Mouse (Mus musculus): ENCODE data around the gene Ppfibp1. TPM values are rescaled to one million over a fixed set of nuclear protein-coding genes. Genes with fewer than 3 reads are reported as not detected.

The Ppfibp1 gene
- total and polyA plus RNA-seq, 2 experiments = 6.9 to 20.8 TPM

DNA sequence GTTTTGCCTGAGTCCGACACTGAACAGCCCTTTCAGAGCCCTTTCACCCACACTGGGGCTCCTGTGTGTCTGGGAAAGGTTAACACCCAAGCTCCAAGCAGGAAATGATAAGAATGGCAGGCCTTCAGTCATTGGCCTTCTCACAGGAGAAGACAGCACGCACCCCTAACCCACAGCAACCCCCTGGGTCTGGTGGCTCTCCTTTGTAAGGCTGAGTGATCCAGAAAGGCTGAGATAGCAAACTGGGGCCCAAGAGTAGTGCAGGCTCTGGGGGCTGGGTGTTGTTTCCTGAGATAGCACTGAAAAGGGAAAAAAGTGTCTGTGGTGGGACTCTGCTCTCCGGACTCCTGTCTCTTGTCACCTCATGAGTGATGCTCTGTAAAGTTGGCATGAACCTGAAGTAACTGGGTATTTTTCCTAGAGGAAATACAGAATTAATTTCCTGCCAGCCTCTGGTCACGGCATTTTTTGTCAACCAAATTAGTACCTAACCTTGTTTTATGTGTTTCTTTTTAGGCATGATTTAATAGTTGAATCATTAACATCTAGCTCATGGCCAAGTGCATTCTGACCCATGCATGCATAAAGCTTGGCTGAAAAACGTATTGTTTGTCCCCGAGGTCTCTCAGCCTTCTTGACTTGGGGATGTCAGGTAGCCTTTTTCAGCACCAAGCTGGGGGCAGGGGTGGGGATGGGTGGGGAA is 58.2 kb downstream of the Ppfibp1 start:
- Histone ChIP-seq H3K36me3 (ENCODE audit: control insufficient read depth, insufficient read depth, low read length) (no peaks in the 10 kb centered on the region), H3K4me3 (ENCODE audit: insufficient read depth, low read depth, low read length) (no peak overlapping the region), H3K27me3 (ENCODE audit: control insufficient read depth, insufficient read depth, low read length) (no peaks in the 10 kb centered on the region), H3K27ac (replicated peaks; ENCODE audit: insufficient read depth, low read depth, low read length) (peak overlapping the region; percentile 19; the same call in 1 of the 2 replicates), H3K4me1 (ENCODE audit: control insufficient read depth, insufficient read depth, low read length) (peaks cover 27% of the 10 kb centered on the region), H3K79me2 (ENCODE audit: control insufficient read depth, insufficient read depth, low read length) (peaks cover 3% of the 10 kb centered on the region; the same call in 1 of the 2 replicates), H3K9ac (ENCODE audit: low read depth, low read length) (no peak overlapping the region)
- TF ChIP-seq POLR2A (IDR thresholded peaks at IDR 0.05; ENCODE audit: extremely low read depth, insufficient read depth, low read length) (no peak), CTCF (IDR thresholded peaks at IDR 0.05; ENCODE audit: low read depth, low read length) (no peak)
- WGBS = 48% methylated on average over 6 of the region's 6 CpGs
- DNase-seq (ENCODE audit: extremely low read depth, low read depth, low spot score) = peak; percentile 68

DNA sequence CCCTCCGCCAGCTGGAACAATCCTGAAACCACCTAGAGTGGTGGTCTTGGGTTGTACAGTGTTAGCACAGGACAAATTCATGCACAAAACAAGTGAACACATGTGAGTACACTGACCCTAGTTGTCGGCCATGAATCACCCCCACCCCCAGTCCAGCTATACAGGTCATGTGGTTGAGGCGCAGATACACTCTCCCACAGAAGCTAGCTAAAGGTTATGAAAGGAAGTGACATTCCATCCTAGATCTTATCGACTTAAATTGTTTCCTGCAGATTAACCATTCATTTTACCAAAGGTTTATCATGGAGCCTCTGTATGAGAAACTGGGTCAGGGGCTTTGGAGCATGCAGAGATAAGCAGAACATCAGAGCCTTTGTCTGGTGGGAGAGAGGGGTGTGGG is 58.9 kb downstream of the Ppfibp1 start:
- Histone ChIP-seq H3K79me2 (ENCODE audit: control insufficient read depth, insufficient read depth, low read length) (peaks cover 5% of the 10 kb centered on the region; the same call in 1 of the 2 replicates), H3K4me1 (ENCODE audit: control insufficient read depth, insufficient read depth, low read length) (peaks cover 24% of the 10 kb centered on the region), H3K36me3 (ENCODE audit: control insufficient read depth, insufficient read depth, low read length) (no peaks in the 10 kb centered on the region), H3K27me3 (ENCODE audit: control insufficient read depth, insufficient read depth, low read length) (no peaks in the 10 kb centered on the region), H3K27ac (replicated peaks; ENCODE audit: insufficient read depth, low read depth, low read length) (no peak overlapping the region), H3K9ac (ENCODE audit: low read depth, low read length) (no peak overlapping the region), H3K4me3 (ENCODE audit: insufficient read depth, low read depth, low read length) (no peak overlapping the region)
- no peak for DNase-seq (ENCODE audit: extremely low read depth, low read depth, low spot score)
- WGBS = 68% methylated on average over 4 of the region's 4 CpGs
- TF ChIP-seq POLR2A (IDR thresholded peaks at IDR 0.05; ENCODE audit: extremely low read depth, insufficient read depth, low read length) = no peak
- TF ChIP-seq CTCF (IDR thresholded peaks at IDR 0.05; ENCODE audit: low read depth, low read length) = no peak

DNA sequence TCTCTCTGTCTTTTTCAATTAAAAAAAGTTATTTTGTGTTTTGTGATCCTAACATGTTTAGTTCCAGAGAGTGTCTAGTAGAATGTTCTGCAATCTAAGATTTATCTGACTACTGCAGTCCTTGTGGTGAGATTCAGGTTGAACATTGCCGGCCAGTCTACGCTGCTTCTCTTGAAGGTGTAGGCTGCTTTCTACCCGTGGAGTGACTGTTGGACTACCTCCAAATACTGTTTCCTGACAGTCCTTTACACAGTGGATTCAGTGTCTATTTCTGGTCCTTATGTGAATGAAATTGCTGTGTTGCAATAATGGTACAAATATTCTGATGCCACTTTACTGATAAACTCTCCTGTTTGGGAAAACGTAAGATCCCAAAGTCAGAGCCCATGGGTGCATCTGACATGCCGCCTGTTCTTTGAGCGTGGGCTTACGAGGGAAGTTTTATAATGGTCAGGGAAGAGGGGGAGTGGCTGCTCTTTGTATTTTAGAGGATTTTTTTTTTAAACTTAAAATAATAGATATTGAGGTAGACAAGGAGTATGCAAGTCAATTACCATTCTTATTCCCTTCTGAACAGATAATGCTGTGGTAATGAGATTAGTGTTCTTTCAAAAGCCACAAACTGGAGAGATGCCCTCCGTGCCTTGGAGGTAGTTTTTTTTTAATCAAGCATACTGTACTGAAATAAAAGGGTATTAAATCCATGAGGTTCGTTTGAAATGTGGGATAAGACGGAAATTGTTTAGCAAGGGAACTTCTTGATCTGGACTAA is 61.6 kb downstream of the Ppfibp1 start:
- Histone ChIP-seq H3K27ac (replicated peaks; ENCODE audit: insufficient read depth, low read depth, low read length) (no peak overlapping the region), H3K9ac (ENCODE audit: low read depth, low read length) (no peak overlapping the region), H3K79me2 (ENCODE audit: control insufficient read depth, insufficient read depth, low read length) (peaks cover 5% of the 10 kb centered on the region; the same call in 1 of the 2 replicates), H3K36me3 (ENCODE audit: control insufficient read depth, insufficient read depth, low read length) (no peaks in the 10 kb centered on the region), H3K27me3 (ENCODE audit: control insufficient read depth, insufficient read depth, low read length) (no peaks in the 10 kb centered on the region), H3K4me3 (ENCODE audit: insufficient read depth, low read depth, low read length) (no peak overlapping the region), H3K4me1 (ENCODE audit: control insufficient read depth, insufficient read depth, low read length) (peaks cover 17% of the 10 kb centered on the region)
- DNase-seq (ENCODE audit: extremely low read depth, low read depth, low spot score) = peak; percentile 42
- no peak for TF ChIP-seq CTCF (IDR thresholded peaks at IDR 0.05; ENCODE audit: low read depth, low read length)
- TF ChIP-seq POLR2A (IDR thresholded peaks at IDR 0.05; ENCODE audit: extremely low read depth, insufficient read depth, low read length) = no peak
- 62% methylated on average over 10 of the region's 10 CpGs for WGBS

DNA sequence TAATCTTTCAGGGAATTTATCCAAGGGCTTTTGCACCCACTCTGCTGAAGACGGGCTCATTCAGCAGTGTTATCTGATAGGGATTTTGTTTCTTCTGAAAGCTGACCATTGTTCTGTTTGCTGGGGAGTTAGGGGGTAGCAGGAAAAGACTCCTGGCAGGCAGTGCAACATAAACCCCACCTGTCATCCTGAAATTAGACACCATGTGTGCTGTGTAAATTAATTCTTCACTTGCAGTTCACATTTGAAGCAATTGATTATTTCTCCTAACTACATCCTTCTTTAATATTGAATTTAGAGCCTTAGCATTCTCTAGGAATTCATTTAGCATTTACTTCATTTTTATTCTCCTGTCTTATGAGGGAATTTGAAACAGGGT is 62.2 kb downstream of the Ppfibp1 start:
- 68% methylated on average over 1 of the region's 1 CpGs for WGBS
- H3K4me3 ChIP-seq (ENCODE audit: insufficient read depth, low read depth, low read length) = no peak overlapping the region
- H3K36me3 ChIP-seq (ENCODE audit: control insufficient read depth, insufficient read depth, low read length) = no peaks in the 10 kb centered on the region
- peaks cover 5% of the 10 kb centered on the region; the same call in 1 of the 2 replicates for H3K79me2 ChIP-seq (ENCODE audit: control insufficient read depth, insufficient read depth, low read length)
- no peak for DNase-seq (ENCODE audit: extremely low read depth, low read depth, low spot score)
- peaks cover 11% of the 10 kb centered on the region for H3K4me1 ChIP-seq (ENCODE audit: control insufficient read depth, insufficient read depth, low read length)
- TF ChIP-seq CTCF (IDR thresholded peaks at IDR 0.05; ENCODE audit: low read depth, low read length) (no peak), POLR2A (IDR thresholded peaks at IDR 0.05; ENCODE audit: extremely low read depth, insufficient read depth, low read length) (no peak)
- H3K9ac ChIP-seq (ENCODE audit: low read depth, low read length) = no peak overlapping the region
- H3K27me3 ChIP-seq (ENCODE audit: control insufficient read depth, insufficient read depth, low read length) = no peaks in the 10 kb centered on the region
- no peak overlapping the region for H3K27ac ChIP-seq (replicated peaks; ENCODE audit: insufficient read depth, low read depth, low read length)

DNA sequence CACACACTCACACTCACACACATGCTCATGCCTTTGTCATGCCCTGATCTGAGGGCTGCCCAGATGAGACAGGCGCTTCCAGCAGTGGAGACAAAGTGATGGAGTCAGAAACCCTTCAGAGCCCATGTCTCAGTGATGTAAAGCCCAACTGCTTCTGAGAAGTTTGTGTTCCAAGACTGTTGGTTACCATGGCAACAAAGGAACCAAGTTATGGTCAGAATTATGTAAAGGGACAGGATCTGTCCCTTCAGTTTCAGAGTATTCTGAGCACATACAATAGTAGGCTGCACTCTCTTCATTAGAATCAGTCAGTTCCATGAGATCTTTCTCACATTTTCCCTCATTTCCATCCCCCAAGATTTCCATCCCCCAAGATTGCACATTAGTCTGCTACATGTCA is 66.0 kb downstream of the Ppfibp1 start, which contains the start of gene 1700034J05Rik:
Gene 1700034J05Rik (minus strand): TSS at position 165 of the 400 bp plus-strand sequence.
- no peaks in the 10 kb centered on the region for H3K27me3 ChIP-seq (ENCODE audit: control insufficient read depth, insufficient read depth, low read length)
- H3K79me2 ChIP-seq (ENCODE audit: control insufficient read depth, insufficient read depth, low read length) = peaks cover 5% of the 10 kb centered on the region; the same call in 1 of the 2 replicates
- H3K4me1 ChIP-seq (ENCODE audit: control insufficient read depth, insufficient read depth, low read length) = no peaks in the 10 kb centered on the region
- no peak within 1 kb of the TSS for H3K27ac ChIP-seq (replicated peaks; ENCODE audit: insufficient read depth, low read depth, low read length)
- TF ChIP-seq POLR2A (IDR thresholded peaks at IDR 0.05; ENCODE audit: extremely low read depth, insufficient read depth, low read length) (no peak), CTCF (IDR thresholded peaks at IDR 0.05; ENCODE audit: low read depth, low read length) (no peak)
- 97% methylated on average over 1 of the region's 1 CpGs for WGBS
- no peak for DNase-seq (ENCODE audit: extremely low read depth, low read depth, low spot score)
- no peak within 1 kb of the TSS for H3K4me3 ChIP-seq (ENCODE audit: insufficient read depth, low read depth, low read length)
- no peak within 1 kb of the TSS for H3K9ac ChIP-seq (ENCODE audit: low read depth, low read length)
- H3K36me3 ChIP-seq (ENCODE audit: control insufficient read depth, insufficient read depth, low read length) = no peaks in the 10 kb centered on the region
